Mouse (Mus musculus) urinary bladder, postnatal 25 days (tissue): ENCODE measurements around the gene Tor1b.

Experiments used
- DNase-seq: peaks from one replicate; pipeline ENCODE4 v3.0.0; 2022; ENCODE audit warnings: low spot score

Gene Tor1b

GRCm38 (mm10) chr2:30990221-30990620 is 37.5 kb downstream of the Tor1b start:
- no peak for DNase-seq

- no peak for DNase-seq
Measured at GRCm38 (mm10) chr2:30994853-30995252, 42.1 kb downstream of the Tor1b start.

DNA sequence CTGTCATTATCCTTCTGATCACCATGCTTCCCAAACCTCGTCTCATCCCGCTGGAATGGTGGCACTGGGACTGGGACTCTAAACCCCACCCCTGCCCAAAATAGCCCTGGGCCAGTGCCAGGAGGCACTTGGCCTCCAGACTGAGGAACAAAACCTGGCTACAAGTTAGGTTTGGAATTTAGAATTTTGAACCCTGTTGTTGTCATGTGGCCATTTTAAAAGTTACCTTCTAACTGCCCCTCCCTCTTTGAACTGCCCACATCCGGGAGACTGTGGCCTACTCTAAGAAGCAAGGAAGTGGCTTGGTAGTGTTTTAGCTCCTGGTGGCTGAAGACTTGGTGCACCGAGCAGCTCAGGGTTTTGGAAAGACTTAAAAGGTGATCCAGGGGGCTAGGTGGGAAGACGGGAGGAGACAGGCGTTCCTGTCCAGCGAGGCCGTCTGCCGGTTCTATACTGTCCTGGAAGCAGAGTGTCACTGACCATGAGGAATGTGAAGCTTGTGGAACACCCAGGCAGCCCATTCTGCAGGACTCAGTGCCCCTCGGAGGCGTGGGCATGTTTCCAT is 42.8 kb downstream of the Tor1b start:
- DNase-seq: no peak

- no peak for DNase-seq
Measured at GRCm38 (mm10) chr2:30998443-30999260, 45.9 kb downstream of the Tor1b start.

- no peak for DNase-seq
Measured at GRCm38 (mm10) chr2:31002857-31003256, 50.1 kb downstream of the Tor1b start.

DNA sequence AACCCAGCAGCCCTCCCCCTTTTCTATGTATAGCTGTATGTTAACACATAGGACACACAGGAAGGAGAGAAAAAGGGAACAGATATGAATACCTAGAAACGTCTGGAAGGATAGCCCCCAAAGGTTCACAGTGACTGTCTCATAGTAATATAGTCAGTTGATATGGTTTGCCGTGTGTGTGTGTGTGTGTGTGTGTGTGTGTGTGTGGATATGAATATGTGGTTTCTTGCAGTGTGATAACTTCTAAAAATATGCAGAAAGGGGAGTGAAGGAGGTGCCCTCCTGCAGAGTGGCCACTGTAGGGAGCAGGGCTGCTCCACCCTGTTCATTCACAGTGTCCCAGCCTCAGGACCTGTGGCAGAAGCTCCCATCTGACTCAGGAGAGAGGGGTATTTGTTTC is 52.7 kb downstream of the Tor1b start:
- no peak for DNase-seq

- no peak for DNase-seq
Measured at GRCm38 (mm10) chr2:31006434-31006833, 53.7 kb downstream of the Tor1b start.

- no peak for DNase-seq
Measured at GRCm38 (mm10) chr2:31007208-31007607, 54.4 kb downstream of the Tor1b start.
